Comparison of ENCODE assay signal across 17 mouse cellular contexts in genomic region chr16:49657182-49657581, GRCm38 (mm10). TPM values are rescaled to one million over a fixed set of nuclear protein-coding genes. Genes with fewer than 3 reads are reported as not detected.
DNase-seq lines count a peak whose midpoint lies in the region; ATAC-seq and TF ChIP-seq lines count a peak whose summit lies in the region.
"Had no signal": no experiment of that assay in that cellular context is flagged by ENCODE, and none has a peak within 500 bp of the region (broad histone marks: within the 10 kb centered on the region; RNA-seq: fewer than 3 reads in every experiment).

No protein-coding gene starts in this region.

- H3K79me2 ChIP-seq in liver, adult 2 months (ENCODE audit: control insufficient read depth, insufficient read depth, low read length) = no peaks in the 10 kb centered on the region

- no peak overlapping the region for H3K27ac ChIP-seq in kidney, adult 2 months (ENCODE audit: insufficient read depth, low read depth, low read length)
- H3K27ac ChIP-seq in kidney, embryonic 16.5 days (ENCODE audit: low read length) = no peak overlapping the region
- H3K27ac ChIP-seq in liver, adult 2 months (replicated peaks; ENCODE audit: insufficient read depth, low read depth, low read length) = no peak overlapping the region
- no peak overlapping the region for H3K27ac ChIP-seq in liver, embryonic 12.5 days
- no peak overlapping the region for H3K27ac ChIP-seq in midbrain, embryonic 13.5 days
- H3K27ac ChIP-seq: embryonic facial prominence, embryonic 12.5 days; hindbrain, embryonic 15.5 days had no signal

- TF ChIP-seq CTCF in kidney, adult 2 months (conservative IDR thresholded peaks at IDR 0.05; ENCODE audit: insufficient read depth, insufficient read length, low read depth, low read length) = no peak
- TF ChIP-seq CTCF in liver, adult 2 months (IDR thresholded peaks at IDR 0.05; ENCODE audit: low read depth, low read length) = no peak

- ATAC-seq in CD4-positive, CD25-positive, alpha-beta regulatory T cell, adult 4 months = no peak
- ATAC-seq in kidney, embryonic 16.5 days (ENCODE audit: low FRiP score, low TSS enrichment) = no peak
- no peak for ATAC-seq in liver, embryonic 12.5 days
- no peak for ATAC-seq in midbrain, embryonic 13.5 days
- ATAC-seq: forebrain, embryonic 16.5 days had no signal

- no peak overlapping the region for H3K4me3 ChIP-seq in kidney, adult 2 months (ENCODE audit: insufficient read depth, low read depth, low read length)
- no peak overlapping the region for H3K4me3 ChIP-seq in kidney, embryonic 16.5 days (ENCODE audit: low read length)
- no peak overlapping the region for H3K4me3 ChIP-seq in liver, adult 2 months (ENCODE audit: insufficient read depth, low read depth, low read length)
- H3K4me3 ChIP-seq in liver, embryonic 12.5 days = no peak overlapping the region
- no peak overlapping the region for H3K4me3 ChIP-seq in midbrain, embryonic 13.5 days (replicated peaks)
- H3K4me3 ChIP-seq: embryonic facial prominence, embryonic 12.5 days; heart, embryonic 12.5 days; hindbrain, embryonic 15.5 days had no signal

- H3K9me3 ChIP-seq in kidney, embryonic 16.5 days (ENCODE audit: low read length) = no peaks in the 10 kb centered on the region
- H3K9me3 ChIP-seq in liver, embryonic 12.5 days (replicated peaks) = no peaks in the 10 kb centered on the region
- H3K9me3 ChIP-seq in midbrain, embryonic 13.5 days = no peaks in the 10 kb centered on the region
- H3K9me3 ChIP-seq: embryonic facial prominence, embryonic 12.5 days; heart, embryonic 12.5 days; hindbrain, embryonic 15.5 days had no signal

- H3K27me3 ChIP-seq in kidney, adult 2 months (replicated peaks; ENCODE audit: control insufficient read depth, insufficient read depth, low read length) = no peaks in the 10 kb centered on the region
- H3K27me3 ChIP-seq in kidney, embryonic 16.5 days (ENCODE audit: insufficient read depth, low read length) = no peaks in the 10 kb centered on the region
- H3K27me3 ChIP-seq in liver, adult 2 months (ENCODE audit: control insufficient read depth, insufficient read depth, low read length) = no peaks in the 10 kb centered on the region
- H3K27me3 ChIP-seq in liver, embryonic 12.5 days (replicated peaks) = 0 out of 2 replicates have a peak, but pooled peaks cover 3% of the 10 kb centered on the region
- no peaks in the 10 kb centered on the region; the same call in 1 of the 2 replicates for H3K27me3 ChIP-seq in splenic B cell, adult 2 months (ENCODE audit: control insufficient read depth, insufficient read depth, low read length, poor library complexity, severe bottlenecking)
- H3K27me3 ChIP-seq in midbrain, embryonic 13.5 days = no peaks in the 10 kb centered on the region
- H3K27me3 ChIP-seq: embryonic facial prominence, embryonic 12.5 days; heart, embryonic 12.5 days; hindbrain, embryonic 15.5 days had no signal

- 86% methylated on average over 4 of the region's 4 CpGs for WGBS in kidney, adult 2 months
- WGBS in kidney, embryonic 16.5 days = 82% methylated on average over 4 of the region's 4 CpGs
- WGBS in liver, adult 2 months = 82% methylated on average over 4 of the region's 4 CpGs
- WGBS in liver, embryonic 12.5 days (ENCODE audit: insufficient replicate concordance) = 77% methylated on average over 4 of the region's 4 CpGs
- WGBS in midbrain, embryonic 13.5 days = 90% methylated on average over 4 of the region's 4 CpGs

- no peak overlapping the region for H3K4me2 ChIP-seq in kidney, embryonic 16.5 days (replicated peaks; ENCODE audit: low read depth, low read length)
- H3K4me2 ChIP-seq in liver, embryonic 12.5 days = no peak overlapping the region
- H3K4me2 ChIP-seq in midbrain, embryonic 13.5 days (replicated peaks) = no peak overlapping the region
- H3K4me2 ChIP-seq: embryonic facial prominence, embryonic 12.5 days; heart, embryonic 12.5 days; hindbrain, embryonic 15.5 days had no signal

- no peak overlapping the region for H3K9ac ChIP-seq in kidney, embryonic 16.5 days (replicated peaks; ENCODE audit: low read length)
- no peak overlapping the region for H3K9ac ChIP-seq in liver, adult 2 months (ENCODE audit: low read depth, low read length)
- no peak overlapping the region for H3K9ac ChIP-seq in liver, embryonic 12.5 days
- no peak overlapping the region for H3K9ac ChIP-seq in midbrain, embryonic 13.5 days (replicated peaks)
- H3K9ac ChIP-seq: embryonic facial prominence, embryonic 12.5 days; heart, embryonic 12.5 days; hindbrain, embryonic 15.5 days had no signal

- H3K4me1 ChIP-seq in kidney, adult 2 months (ENCODE audit: control insufficient read depth, insufficient read depth, low read length) = no peaks in the 10 kb centered on the region
- H3K4me1 ChIP-seq in kidney, embryonic 16.5 days (ENCODE audit: insufficient read depth, low read length) = no peaks in the 10 kb centered on the region
- H3K4me1 ChIP-seq in liver, adult 2 months (ENCODE audit: control insufficient read depth, insufficient read depth, low read length) = no peaks in the 10 kb centered on the region
- peaks cover 3% of the 10 kb centered on the region; the same call in 1 of the 2 replicates for H3K4me1 ChIP-seq in liver, embryonic 12.5 days
- H3K4me1 ChIP-seq in midbrain, embryonic 13.5 days (replicated peaks) = no peaks in the 10 kb centered on the region
- H3K4me1 ChIP-seq: embryonic facial prominence, embryonic 12.5 days; heart, embryonic 12.5 days; hindbrain, embryonic 15.5 days had no signal

- no peak for TF ChIP-seq POLR2A in kidney, adult 2 months (IDR thresholded peaks at IDR 0.05; ENCODE audit: low read depth, low read length)
- TF ChIP-seq POLR2A in liver, adult 2 months (IDR thresholded peaks at IDR 0.05; ENCODE audit: extremely low read depth, insufficient read depth, low read length) = no peak

- no peaks in the 10 kb centered on the region for H3K36me3 ChIP-seq in kidney, adult 2 months (ENCODE audit: control insufficient read depth, insufficient read depth, low read length)
- H3K36me3 ChIP-seq in kidney, embryonic 16.5 days (ENCODE audit: insufficient read depth, low read length) = no peaks in the 10 kb centered on the region
- H3K36me3 ChIP-seq in liver, adult 2 months (ENCODE audit: control insufficient read depth, insufficient read depth, low read length) = no peaks in the 10 kb centered on the region
- no peaks in the 10 kb centered on the region for H3K36me3 ChIP-seq in liver, embryonic 12.5 days
- H3K36me3 ChIP-seq in splenic B cell, adult 2 months (ENCODE audit: control insufficient read depth, insufficient read depth, low read length, poor library complexity, severe bottlenecking) = no peaks in the 10 kb centered on the region
- no peaks in the 10 kb centered on the region for H3K36me3 ChIP-seq in midbrain, embryonic 13.5 days
- H3K36me3 ChIP-seq: embryonic facial prominence, embryonic 12.5 days; heart, embryonic 12.5 days; hindbrain, embryonic 15.5 days had no signal

- peak; percentile 15 for DNase-seq in CD4-positive, CD25-positive, alpha-beta regulatory T cell, adult 2 months (ENCODE audit: low read depth, low spot score)
- peak; percentile 33 for DNase-seq in kidney, adult 2 months
- DNase-seq in liver, adult 2 months (ENCODE audit: extremely low read depth, low read depth, low spot score) = peak; percentile 57
- peak; percentile 2 for DNase-seq in splenic B cell, adult 2 months (ENCODE audit: low read depth, low spot score)
- DNase-seq: adrenal gland, postnatal 10 days; cerebellum, adult 11-12 months; cerebellum, adult 9-10 months; cerebellum, postnatal 25 days; gastrocnemius, postnatal 14 days had no signal

RNA-seq across cellular contexts. Expression of gene Ift57, which starts 41.9 kb away (rescaled TPM):
- 1 to 10 TPM; 4.7 to 4.8 TPM for polyA plus RNA-seq in CD4-positive, CD25-positive, alpha-beta regulatory T cell, adult 4 months (2017; shearing (Covaris generic))
- polyA plus RNA-seq in kidney, adult 2 months (2012; rRNA removed) = 6.6 and 11.7 TPM in 2 replicates
- 28.3 and 31.5 TPM in 2 replicates for polyA plus RNA-seq in kidney, embryonic 16.5 days (2015; fragmentation: Nextera tagmentation; extraction: Ambion mirVana)
- total RNA-seq in liver, adult 2 months (2014; rRNA removed) = 0.87 and 1.2 TPM in 2 replicates
- polyA plus RNA-seq in liver, adult 2 months (2012; rRNA removed) = 0.31 and 0.86 TPM in 2 replicates
- 7.9 and 8.0 TPM in 2 replicates for polyA plus RNA-seq in liver, embryonic 12.5 days (2016; fragmentation: Nextera tagmentation; extraction: Ambion mirVana)
- 40.8 and 43.5 TPM in 2 replicates for polyA plus RNA-seq in midbrain, embryonic 13.5 days (2015; fragmentation: Nextera tagmentation; extraction: Ambion mirVana)

Comparison
In these comparisons a context has a peak if more than half of its experiments do, and no peak if none do; other contexts are left out.
1. DNase-seq: peak in every context shown above with its lines; median percentile 57 in liver, adult 2 months; 33 in kidney, adult 2 months; 15 in CD4-positive, CD25-positive, alpha-beta regulatory T cell, adult 2 months; 2 in splenic B cell, adult 2 months.